Mouse (Mus musculus): ENCODE data around the gene Rbm26. TPM values are rescaled to one million over a fixed set of nuclear protein-coding genes. Genes with fewer than 3 reads are reported as not detected.
A peak's percentile ranks its signal among the peaks of the same experiment; 100 is the strongest.

Gene Rbm26
- polyA plus RNA-seq (2015; fragmentation: Nextera tagmentation; extraction: Ambion mirVana): 32.2 and 38.2 TPM in 2 replicates

- Histone ChIP-seq H3K27me3 (replicated peaks; ENCODE audit: control insufficient read depth, insufficient read depth, low read length) (no peaks in the 10 kb centered on the region), H3K4me2 (ENCODE audit: low read length) (peak within 1 kb of the TSS; percentile 88), H3K27ac (ENCODE audit: low read length) (peak within 1 kb of the TSS; percentile 97), H3K4me3 (replicated peaks; ENCODE audit: low read length) (peak within 1 kb of the TSS; percentile 95), H3K36me3 (ENCODE audit: control insufficient read depth, insufficient read depth) (no peaks in the 10 kb centered on the region), H3K9ac (replicated peaks; ENCODE audit: low read depth, low read length) (peak within 1 kb of the TSS; percentile 96), H3K4me1 (replicated peaks; ENCODE audit: control insufficient read depth, insufficient read depth, low read length) (peaks cover 24% of the 10 kb centered on the region), H3K9me3 (ENCODE audit: control insufficient read depth, low read length) (no peaks in the 10 kb centered on the region)
- ATAC-seq: peak; percentile 96
- WGBS: under 1% methylated on average over 28 of the region's 28 CpGs
Observed at GRCm38 (mm10) chr14:105177238-105177693, at the start of gene Rbm26. Rbm26 (minus strand) TSS chr14:105177327.

GRCm38 (mm10) chr14:105225790-105226189, 48.7 kb upstream of the Rbm26 start:
- no peaks in the 10 kb centered on the region for H3K36me3 ChIP-seq (ENCODE audit: control insufficient read depth, insufficient read depth)
- H3K4me2 ChIP-seq (ENCODE audit: low read length): no peak overlapping the region
- no peak overlapping the region for H3K4me3 ChIP-seq (replicated peaks; ENCODE audit: low read length)
- H3K4me1 ChIP-seq (replicated peaks; ENCODE audit: control insufficient read depth, insufficient read depth, low read length): no peaks in the 10 kb centered on the region
- H3K27me3 ChIP-seq (replicated peaks; ENCODE audit: control insufficient read depth, insufficient read depth, low read length): no peaks in the 10 kb centered on the region
- no peak overlapping the region for H3K9ac ChIP-seq (replicated peaks; ENCODE audit: low read depth, low read length)
- H3K27ac ChIP-seq (ENCODE audit: low read length): no peak overlapping the region
- 94% methylated on average over 4 of the region's 4 CpGs for WGBS
- ATAC-seq: no peak
- H3K9me3 ChIP-seq (ENCODE audit: control insufficient read depth, low read length): no peaks in the 10 kb centered on the region

DNA sequence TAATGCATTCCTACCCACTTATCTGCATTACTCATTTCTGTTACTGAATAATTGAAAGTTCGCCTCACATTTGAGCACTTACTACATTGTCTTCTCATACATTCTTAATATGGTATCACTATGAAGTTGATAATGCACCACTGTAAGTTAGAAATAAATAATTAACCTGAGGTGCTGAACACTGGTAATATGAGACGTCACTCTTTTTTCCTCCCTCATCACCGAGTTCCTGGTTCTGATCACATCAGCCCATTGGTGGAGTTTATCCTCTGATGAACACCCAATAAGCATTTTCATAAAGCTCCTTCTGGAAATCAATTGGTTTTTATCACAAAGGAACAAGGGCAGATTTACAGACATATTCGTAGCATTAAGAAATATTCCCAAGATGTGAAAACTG, 45.1 kb upstream of the Rbm26 start:
- no peak for ATAC-seq
- H3K4me2 ChIP-seq (ENCODE audit: low read length): no peak overlapping the region
- 85% methylated on average over 4 of the region's 4 CpGs for WGBS
- 0 out of 2 replicates have a peak, but pooled peaks cover 3% of the 10 kb centered on the region for H3K4me1 ChIP-seq (replicated peaks; ENCODE audit: control insufficient read depth, insufficient read depth, low read length)
- H3K36me3 ChIP-seq (ENCODE audit: control insufficient read depth, insufficient read depth): no peaks in the 10 kb centered on the region
- no peak overlapping the region for H3K4me3 ChIP-seq (replicated peaks; ENCODE audit: low read length)
- H3K27me3 ChIP-seq (replicated peaks; ENCODE audit: control insufficient read depth, insufficient read depth, low read length): no peaks in the 10 kb centered on the region
- H3K27ac ChIP-seq (ENCODE audit: low read length): no peak overlapping the region
- H3K9me3 ChIP-seq (ENCODE audit: control insufficient read depth, low read length): no peaks in the 10 kb centered on the region
- H3K9ac ChIP-seq (replicated peaks; ENCODE audit: low read depth, low read length): no peak overlapping the region

DNA sequence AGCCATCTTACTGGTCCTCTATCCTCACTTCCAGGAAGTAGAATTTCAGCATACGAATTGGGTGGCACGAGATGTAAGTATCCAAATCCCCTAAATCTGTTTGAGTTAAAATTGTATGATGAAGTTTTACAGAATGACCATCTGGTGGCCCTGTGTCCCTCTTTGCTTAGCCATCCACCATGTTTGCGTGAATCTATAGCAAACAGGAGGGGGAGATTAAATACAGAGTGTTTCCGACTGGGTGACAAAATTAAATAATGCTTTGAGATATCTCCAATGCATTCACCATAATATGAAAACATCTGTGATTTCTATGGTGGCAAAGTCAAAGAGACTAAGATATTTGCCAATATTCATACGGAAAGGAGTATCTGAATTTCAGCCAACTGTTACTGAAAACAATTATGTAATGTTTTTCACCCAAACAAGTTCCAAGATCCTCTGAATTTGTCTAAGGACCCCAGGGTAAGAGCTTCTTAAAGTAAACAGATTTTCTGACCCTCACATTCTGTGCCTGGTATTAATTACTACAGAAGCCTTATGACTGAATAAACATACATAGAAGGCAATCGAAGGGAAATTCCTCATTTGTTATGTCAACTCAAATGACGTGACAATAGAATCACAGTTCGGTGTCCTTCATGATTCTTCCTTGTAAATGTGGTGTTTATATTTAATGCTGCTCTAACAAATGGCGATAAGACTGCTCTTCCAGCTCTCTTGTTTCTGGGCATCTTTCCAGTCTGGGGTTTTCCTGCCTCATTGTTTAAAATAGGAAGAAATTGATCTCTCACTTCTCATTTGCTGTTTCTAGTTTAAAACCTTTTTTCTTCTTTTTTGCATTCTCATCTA, 42.6 kb upstream of the Rbm26 start:
- no peaks in the 10 kb centered on the region for H3K36me3 ChIP-seq (ENCODE audit: control insufficient read depth, insufficient read depth)
- H3K4me2 ChIP-seq (ENCODE audit: low read length): no peak overlapping the region
- no peaks in the 10 kb centered on the region for H3K27me3 ChIP-seq (replicated peaks; ENCODE audit: control insufficient read depth, insufficient read depth, low read length)
- H3K4me1 ChIP-seq (replicated peaks; ENCODE audit: control insufficient read depth, insufficient read depth, low read length): 0 out of 2 replicates have a peak, but pooled peaks cover 3% of the 10 kb centered on the region
- peak; percentile 50; the same call in 1 of the 2 replicates for ATAC-seq
- H3K9me3 ChIP-seq (ENCODE audit: control insufficient read depth, low read length): no peaks in the 10 kb centered on the region
- no peak overlapping the region for H3K9ac ChIP-seq (replicated peaks; ENCODE audit: low read depth, low read length)
- no peak overlapping the region for H3K4me3 ChIP-seq (replicated peaks; ENCODE audit: low read length)
- no peak overlapping the region for H3K27ac ChIP-seq (ENCODE audit: low read length)
- 54% methylated on average over 9 of the region's 9 CpGs for WGBS

DNA sequence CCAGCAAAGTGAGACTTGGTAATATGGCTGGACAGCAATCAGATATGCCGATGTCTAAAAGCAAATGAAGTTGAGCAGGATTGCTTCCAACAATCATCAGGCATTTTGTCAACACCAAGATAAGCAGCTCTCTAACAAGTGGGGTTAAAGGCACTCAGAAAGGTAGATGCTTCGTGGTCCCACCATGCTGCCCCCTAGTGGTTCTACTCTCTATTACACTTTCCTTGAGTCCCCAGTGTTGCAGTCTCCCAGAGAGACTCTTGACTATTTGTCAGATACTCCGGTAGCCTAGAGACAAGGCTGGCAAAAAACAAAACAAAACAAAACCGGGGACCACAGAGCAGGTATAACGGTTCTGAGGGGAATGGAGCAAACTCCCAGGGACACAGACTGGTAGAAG, 21.3 kb upstream of the Rbm26 start:
- 55% methylated on average over 5 of the region's 5 CpGs for WGBS
- no peak overlapping the region for H3K9ac ChIP-seq (replicated peaks; ENCODE audit: low read depth, low read length)
- H3K4me1 ChIP-seq (replicated peaks; ENCODE audit: control insufficient read depth, insufficient read depth, low read length): peaks cover 4% of the 10 kb centered on the region; the same call in 1 of the 2 replicates
- H3K4me2 ChIP-seq (ENCODE audit: low read length): no peak overlapping the region
- H3K4me3 ChIP-seq (replicated peaks; ENCODE audit: low read length): no peak overlapping the region
- H3K27ac ChIP-seq (ENCODE audit: low read length): no peak overlapping the region
- no peaks in the 10 kb centered on the region for H3K36me3 ChIP-seq (ENCODE audit: control insufficient read depth, insufficient read depth)
- no peak for ATAC-seq
- no peaks in the 10 kb centered on the region for H3K27me3 ChIP-seq (replicated peaks; ENCODE audit: control insufficient read depth, insufficient read depth, low read length)
- no peaks in the 10 kb centered on the region for H3K9me3 ChIP-seq (ENCODE audit: control insufficient read depth, low read length)

DNA sequence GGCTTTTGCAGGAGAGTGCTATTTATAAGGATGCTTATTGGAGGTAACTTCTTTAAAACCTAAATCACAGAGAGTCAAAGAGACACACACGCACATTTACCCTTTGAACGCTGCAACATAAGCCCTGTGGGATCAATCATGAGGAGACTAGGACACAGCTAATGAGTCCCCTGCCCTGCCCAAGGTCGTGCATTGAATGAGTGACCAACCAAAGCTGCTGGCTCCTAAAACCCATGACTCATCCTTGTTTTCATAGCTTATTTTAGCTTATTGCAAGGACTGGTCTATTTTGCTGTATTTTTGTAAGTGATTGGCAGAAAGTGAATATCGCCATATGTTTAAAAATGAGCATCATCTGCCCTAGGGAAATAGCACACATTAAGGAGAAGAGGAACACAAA, 17.6 kb upstream of the Rbm26 start:
- ATAC-seq: no peak
- WGBS: 48% methylated on average over 4 of the region's 4 CpGs
- no peaks in the 10 kb centered on the region for H3K36me3 ChIP-seq (ENCODE audit: control insufficient read depth, insufficient read depth)

GRCm38 (mm10) chr14:105184866-105185265, 7.7 kb upstream of the Rbm26 start:
- Histone ChIP-seq H3K27ac (ENCODE audit: low read length) (no peak overlapping the region), H3K9ac (replicated peaks; ENCODE audit: low read depth, low read length) (no peak overlapping the region), H3K9me3 (ENCODE audit: control insufficient read depth, low read length) (no peaks in the 10 kb centered on the region), H3K27me3 (replicated peaks; ENCODE audit: control insufficient read depth, insufficient read depth, low read length) (no peaks in the 10 kb centered on the region), H3K4me3 (replicated peaks; ENCODE audit: low read length) (no peak overlapping the region), H3K4me2 (ENCODE audit: low read length) (no peak overlapping the region), H3K36me3 (ENCODE audit: control insufficient read depth, insufficient read depth) (no peaks in the 10 kb centered on the region), H3K4me1 (replicated peaks; ENCODE audit: control insufficient read depth, insufficient read depth, low read length) (no peaks in the 10 kb centered on the region)
- no peak for ATAC-seq
- WGBS: 71% methylated on average over 3 of the region's 3 CpGs

More for the DNA sequence above, 17.6 kb upstream of the Rbm26 start:
- no peaks in the 10 kb centered on the region for H3K9me3 ChIP-seq (ENCODE audit: control insufficient read depth, low read length)
- H3K4me2 ChIP-seq (ENCODE audit: low read length): no peak overlapping the region
- H3K9ac ChIP-seq (replicated peaks; ENCODE audit: low read depth, low read length): no peak overlapping the region
- H3K27ac ChIP-seq (ENCODE audit: low read length): no peak overlapping the region
- H3K4me3 ChIP-seq (replicated peaks; ENCODE audit: low read length): no peak overlapping the region
- H3K4me1 ChIP-seq (replicated peaks; ENCODE audit: control insufficient read depth, insufficient read depth, low read length): peaks cover 4% of the 10 kb centered on the region; the same call in 1 of the 2 replicates
- H3K27me3 ChIP-seq (replicated peaks; ENCODE audit: control insufficient read depth, insufficient read depth, low read length): no peaks in the 10 kb centered on the region

GRCm38 (mm10) chr14:105182786-105183185, 5.7 kb upstream of the Rbm26 start:
- no peak overlapping the region for H3K9ac ChIP-seq (replicated peaks; ENCODE audit: low read depth, low read length)
- no peak overlapping the region for H3K27ac ChIP-seq (ENCODE audit: low read length)
- H3K27me3 ChIP-seq (replicated peaks; ENCODE audit: control insufficient read depth, insufficient read depth, low read length): no peaks in the 10 kb centered on the region
- no peaks in the 10 kb centered on the region for H3K36me3 ChIP-seq (ENCODE audit: control insufficient read depth, insufficient read depth)
- WGBS: 80% methylated on average over 3 of the region's 3 CpGs
- no peaks in the 10 kb centered on the region for H3K4me1 ChIP-seq (replicated peaks; ENCODE audit: control insufficient read depth, insufficient read depth, low read length)
- no peak overlapping the region for H3K4me2 ChIP-seq (ENCODE audit: low read length)
- H3K4me3 ChIP-seq (replicated peaks; ENCODE audit: low read length): no peak overlapping the region
- H3K9me3 ChIP-seq (ENCODE audit: control insufficient read depth, low read length): no peaks in the 10 kb centered on the region
- ATAC-seq: no peak

DNA sequence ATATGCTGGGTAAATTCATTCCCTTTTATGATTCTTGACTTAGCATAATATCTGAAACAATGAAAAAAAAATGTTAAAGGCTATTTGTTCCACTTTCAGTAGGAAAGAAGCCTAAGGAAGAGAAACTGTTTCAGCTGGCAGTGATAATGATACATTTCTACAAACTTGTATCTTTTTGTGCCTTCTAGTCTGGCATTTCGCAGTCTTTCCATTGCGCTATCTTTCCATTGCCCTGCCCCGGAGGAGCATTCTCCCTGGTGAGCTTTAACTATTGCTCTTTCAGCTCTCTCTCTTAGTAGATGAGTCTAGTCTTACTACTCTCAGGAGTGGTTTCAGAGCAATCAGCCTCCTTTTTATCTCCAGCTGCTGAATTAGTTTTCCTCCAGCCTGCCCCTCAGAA, 2.6 kb upstream of the Rbm26 start:
- Histone ChIP-seq H3K4me1 (replicated peaks; ENCODE audit: control insufficient read depth, insufficient read depth, low read length) (peaks cover 13% of the 10 kb centered on the region), H3K27me3 (replicated peaks; ENCODE audit: control insufficient read depth, insufficient read depth, low read length) (no peaks in the 10 kb centered on the region), H3K36me3 (ENCODE audit: control insufficient read depth, insufficient read depth) (no peaks in the 10 kb centered on the region), H3K9me3 (ENCODE audit: control insufficient read depth, low read length) (no peaks in the 10 kb centered on the region), H3K4me3 (replicated peaks; ENCODE audit: low read length) (no peak overlapping the region), H3K27ac (ENCODE audit: low read length) (no peak overlapping the region), H3K4me2 (ENCODE audit: low read length) (no peak overlapping the region), H3K9ac (replicated peaks; ENCODE audit: low read depth, low read length) (no peak overlapping the region)
- no peak for ATAC-seq
- 98% methylated on average over 3 of the region's 3 CpGs for WGBS

All from forebrain, embryonic 16.5 days (tissue).